Mouse (Mus musculus): ENCODE results near the gene Cfap65. TPM values are rescaled to one million over a fixed set of nuclear protein-coding genes. Genes with fewer than 3 reads are reported as not detected.
A peak's percentile ranks its signal among the peaks of the same experiment; 100 is the strongest.

Gene Cfap65
- polyA plus RNA-seq, 1 experiment from 2014 or later = not detected

DNA sequence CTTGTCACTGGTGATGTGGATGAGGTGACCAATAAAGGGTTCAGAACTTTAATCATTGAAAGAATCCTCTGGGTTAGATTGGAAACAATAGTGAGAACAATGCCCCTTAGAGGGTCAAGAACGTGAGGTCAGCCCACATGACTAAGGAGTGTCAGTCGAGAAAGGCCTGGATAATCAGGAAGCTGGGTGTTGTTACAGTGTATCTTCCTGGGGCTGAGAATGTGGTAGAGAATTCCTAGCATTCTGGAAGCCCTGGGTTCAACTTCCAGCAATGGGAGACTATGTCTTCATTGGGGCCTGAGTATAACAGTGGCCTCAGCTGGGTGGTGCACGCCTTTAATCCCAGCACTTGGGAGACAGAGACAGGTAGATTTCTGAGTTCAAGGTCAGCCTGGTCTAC, 58.2 kb downstream of the Cfap65 start:
- Histone ChIP-seq H3K36me3 (no peaks in the 10 kb centered on the region), H3K4me2 (no peak overlapping the region), H3K9ac (replicated peaks) (no peak overlapping the region), H3K27ac (no peak overlapping the region), H3K4me1 (replicated peaks) (peaks cover 5% of the 10 kb centered on the region), H3K27me3 (peaks cover 64% of the 10 kb centered on the region), H3K9me3 (no peaks in the 10 kb centered on the region), H3K4me3 (replicated peaks) (no peak overlapping the region)
- ATAC-seq (ENCODE audit: insufficient number of reproducible peaks, insufficient read depth, low FRiP score, low TSS enrichment, low read depth) = no peak
- 68% methylated on average over 3 of the region's 3 CpGs for WGBS

GRCm38 (mm10) chr1:74872218-74872617, 63.2 kb downstream of the Cfap65 start:
- no peak for ATAC-seq (ENCODE audit: insufficient number of reproducible peaks, insufficient read depth, low FRiP score, low TSS enrichment, low read depth)
- H3K36me3 ChIP-seq = no peaks in the 10 kb centered on the region
- 65% methylated on average over 2 of the region's 2 CpGs for WGBS
- H3K9me3 ChIP-seq = no peaks in the 10 kb centered on the region
- no peak overlapping the region for H3K4me2 ChIP-seq
- no peak overlapping the region for H3K9ac ChIP-seq (replicated peaks)
- H3K27ac ChIP-seq = no peak overlapping the region
- H3K4me1 ChIP-seq (replicated peaks) = no peaks in the 10 kb centered on the region
- peaks cover 48% of the 10 kb centered on the region for H3K27me3 ChIP-seq
- no peak overlapping the region for H3K4me3 ChIP-seq (replicated peaks)

DNA sequence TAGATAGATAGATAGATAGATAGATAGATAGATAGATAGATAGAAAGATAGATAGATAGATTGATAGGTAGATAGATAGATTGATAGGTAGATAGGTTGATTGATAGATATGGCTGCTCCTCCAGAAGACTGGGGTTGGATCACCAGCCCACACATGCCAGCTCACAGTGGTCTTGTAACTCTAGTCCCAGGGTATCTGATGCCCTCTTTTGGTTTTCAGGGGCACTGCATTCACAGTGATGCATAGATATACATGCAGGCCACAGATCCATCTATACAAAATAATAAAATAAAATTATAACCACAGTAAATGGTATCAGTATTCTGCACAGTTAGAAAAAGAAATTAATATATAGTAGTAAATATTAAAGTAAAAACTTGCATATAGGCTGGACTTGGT, 73.6 kb downstream of the Cfap65 start:
- Histone ChIP-seq H3K4me1 (replicated peaks) (peaks cover 10% of the 10 kb centered on the region), H3K36me3 (no peaks in the 10 kb centered on the region), H3K27ac (no peak overlapping the region), H3K27me3 (peaks cover 46% of the 10 kb centered on the region), H3K4me3 (replicated peaks) (no peak overlapping the region), H3K4me2 (no peak overlapping the region), H3K9me3 (no peaks in the 10 kb centered on the region), H3K9ac (replicated peaks) (no peak overlapping the region)
- ATAC-seq (ENCODE audit: insufficient number of reproducible peaks, insufficient read depth, low FRiP score, low TSS enrichment, low read depth) = no peak

- Histone ChIP-seq H3K4me2 (no peak overlapping the region), H3K4me3 (replicated peaks) (no peak overlapping the region), H3K4me1 (replicated peaks) (peaks cover 27% of the 10 kb centered on the region), H3K36me3 (no peaks in the 10 kb centered on the region), H3K27ac (no peak overlapping the region), H3K27me3 (peaks cover 69% of the 10 kb centered on the region), H3K9me3 (no peaks in the 10 kb centered on the region), H3K9ac (replicated peaks) (no peak overlapping the region)
- no peak for ATAC-seq (ENCODE audit: insufficient number of reproducible peaks, insufficient read depth, low FRiP score, low TSS enrichment, low read depth)
- 45% methylated on average over 6 of the region's 6 CpGs for WGBS
Observed at GRCm38 (mm10) chr1:74859223-74859984, 76.0 kb downstream of the Cfap65 start.

GRCm38 (mm10) chr1:74858805-74859204, 76.6 kb downstream of the Cfap65 start:
- Histone ChIP-seq H3K36me3 (no peaks in the 10 kb centered on the region), H3K9me3 (no peaks in the 10 kb centered on the region), H3K27ac (no peak overlapping the region), H3K4me3 (replicated peaks) (peak overlapping the region; percentile 26; the same call in 1 of the 2 replicates), H3K27me3 (peaks cover 75% of the 10 kb centered on the region), H3K4me1 (replicated peaks) (peaks cover 31% of the 10 kb centered on the region), H3K4me2 (peak overlapping the region; percentile 54), H3K9ac (replicated peaks) (no peak overlapping the region)
- WGBS = 10% methylated on average over 16 of the region's 16 CpGs
- no peak for ATAC-seq (ENCODE audit: insufficient number of reproducible peaks, insufficient read depth, low FRiP score, low TSS enrichment, low read depth)

GRCm38 (mm10) chr1:74858171-74858719, 77.2 kb downstream of the Cfap65 start:
- H3K9ac ChIP-seq (replicated peaks) = no peak overlapping the region
- no peaks in the 10 kb centered on the region for H3K36me3 ChIP-seq
- H3K9me3 ChIP-seq = no peaks in the 10 kb centered on the region
- no peak overlapping the region for H3K27ac ChIP-seq
- peaks cover 31% of the 10 kb centered on the region for H3K4me1 ChIP-seq (replicated peaks)
- peaks cover 81% of the 10 kb centered on the region for H3K27me3 ChIP-seq
- WGBS = under 1% methylated on average over 29 of the region's 29 CpGs
- no peak for ATAC-seq (ENCODE audit: insufficient number of reproducible peaks, insufficient read depth, low FRiP score, low TSS enrichment, low read depth)
- peak overlapping the region; percentile 26 for H3K4me3 ChIP-seq (replicated peaks)
- peak overlapping the region; percentile 54 for H3K4me2 ChIP-seq

- H3K36me3 ChIP-seq = no peaks in the 10 kb centered on the region
- peak overlapping the region; percentile 26 for H3K4me3 ChIP-seq (replicated peaks)
- H3K9me3 ChIP-seq = no peaks in the 10 kb centered on the region
- H3K4me2 ChIP-seq = peak overlapping the region; percentile 54
- 8% methylated on average over 4 of the region's 4 CpGs for WGBS
- peaks cover 86% of the 10 kb centered on the region for H3K27me3 ChIP-seq
- ATAC-seq (ENCODE audit: insufficient number of reproducible peaks, insufficient read depth, low FRiP score, low TSS enrichment, low read depth) = no peak
- no peak overlapping the region for H3K27ac ChIP-seq
- H3K4me1 ChIP-seq (replicated peaks) = peaks cover 31% of the 10 kb centered on the region
- no peak overlapping the region for H3K9ac ChIP-seq (replicated peaks)
Observed at GRCm38 (mm10) chr1:74857677-74858076, 77.7 kb downstream of the Cfap65 start.

DNA sequence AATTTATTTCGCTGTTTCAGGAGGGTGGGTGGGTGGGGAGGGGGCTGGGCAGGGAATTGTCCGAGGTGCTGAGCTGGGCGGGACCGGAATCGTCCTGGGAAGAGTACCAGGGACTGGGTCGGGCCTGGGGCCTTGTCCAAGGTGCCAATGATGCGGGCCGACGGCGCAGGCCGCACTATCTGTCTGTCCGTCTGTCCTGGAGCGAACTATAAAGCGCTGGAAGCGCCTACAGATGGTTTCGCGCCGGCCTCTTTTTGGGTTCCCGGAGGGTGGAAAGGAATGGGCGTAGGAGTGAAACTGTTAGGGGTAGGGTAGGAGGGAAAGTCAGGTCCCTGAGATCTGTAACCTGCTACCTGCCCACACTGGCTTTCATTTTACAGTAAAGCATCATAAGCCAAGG, 78.2 kb downstream of the Cfap65 start:
- WGBS = 1% methylated on average over 20 of the region's 20 CpGs
- H3K27me3 ChIP-seq = peaks cover 91% of the 10 kb centered on the region
- no peaks in the 10 kb centered on the region for H3K36me3 ChIP-seq
- no peak overlapping the region for H3K4me3 ChIP-seq (replicated peaks)
- no peaks in the 10 kb centered on the region for H3K9me3 ChIP-seq
- H3K4me2 ChIP-seq = no peak overlapping the region
- no peak overlapping the region for H3K27ac ChIP-seq
- ATAC-seq (ENCODE audit: insufficient number of reproducible peaks, insufficient read depth, low FRiP score, low TSS enrichment, low read depth) = no peak
- H3K9ac ChIP-seq (replicated peaks) = no peak overlapping the region
- peaks cover 31% of the 10 kb centered on the region for H3K4me1 ChIP-seq (replicated peaks)

DNA sequence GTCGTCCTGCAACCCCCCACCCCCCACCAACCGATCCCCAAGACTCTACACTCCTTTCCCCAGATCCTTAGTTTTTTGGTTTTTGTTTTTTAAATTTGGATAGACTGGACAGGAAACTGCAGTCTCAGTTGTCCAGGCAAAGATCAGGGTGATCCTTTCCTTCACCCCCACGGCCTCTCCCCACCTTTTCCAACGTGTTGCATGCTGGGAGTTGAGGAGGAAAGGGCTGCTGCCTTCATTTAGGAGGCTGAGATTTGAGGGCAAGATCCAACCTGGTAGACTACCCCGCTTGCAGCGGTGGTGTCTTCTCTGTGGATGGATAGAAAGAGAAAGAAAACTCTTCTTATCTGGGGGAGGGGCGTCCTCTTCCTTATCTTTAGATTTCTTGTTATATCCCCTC, 78.6 kb downstream of the Cfap65 start:
- no peaks in the 10 kb centered on the region for H3K9me3 ChIP-seq
- ATAC-seq (ENCODE audit: insufficient number of reproducible peaks, insufficient read depth, low FRiP score, low TSS enrichment, low read depth) = no peak
- H3K4me2 ChIP-seq = no peak overlapping the region
- H3K4me3 ChIP-seq (replicated peaks) = no peak overlapping the region
- no peaks in the 10 kb centered on the region for H3K36me3 ChIP-seq
- peaks cover 92% of the 10 kb centered on the region for H3K27me3 ChIP-seq
- 2% methylated on average over 7 of the region's 7 CpGs for WGBS
- peaks cover 31% of the 10 kb centered on the region for H3K4me1 ChIP-seq (replicated peaks)
- H3K9ac ChIP-seq (replicated peaks) = no peak overlapping the region
- H3K27ac ChIP-seq = no peak overlapping the region

GRCm38 (mm10) chr1:74856439-74856720, 79.0 kb downstream of the Cfap65 start:
- H3K9me3 ChIP-seq = no peaks in the 10 kb centered on the region
- 3% methylated on average over 11 of the region's 11 CpGs for WGBS
- no peak overlapping the region for H3K9ac ChIP-seq (replicated peaks)
- H3K27ac ChIP-seq = no peak overlapping the region
- H3K36me3 ChIP-seq = no peaks in the 10 kb centered on the region
- H3K27me3 ChIP-seq = peaks cover 95% of the 10 kb centered on the region
- peak overlapping the region; percentile 73 for H3K4me3 ChIP-seq (replicated peaks)
- H3K4me1 ChIP-seq (replicated peaks) = peaks cover 31% of the 10 kb centered on the region
- peak overlapping the region; percentile 98 for H3K4me2 ChIP-seq
- ATAC-seq (ENCODE audit: insufficient number of reproducible peaks, insufficient read depth, low FRiP score, low TSS enrichment, low read depth) = no peak

- H3K27me3 ChIP-seq = peaks cover 98% of the 10 kb centered on the region
- peak overlapping the region; percentile 98 for H3K4me2 ChIP-seq
- under 1% methylated on average over 74 of the region's 74 CpGs for WGBS
- no peak for ATAC-seq (ENCODE audit: insufficient number of reproducible peaks, insufficient read depth, low FRiP score, low TSS enrichment, low read depth)
- no peaks in the 10 kb centered on the region for H3K9me3 ChIP-seq
- no peaks in the 10 kb centered on the region for H3K36me3 ChIP-seq
- peak overlapping the region; percentile 73 for H3K4me3 ChIP-seq (replicated peaks)
- H3K27ac ChIP-seq = no peak overlapping the region
- H3K4me1 ChIP-seq (replicated peaks) = peaks cover 31% of the 10 kb centered on the region
- peak overlapping the region; percentile 62; the same call in 1 of the 2 replicates for H3K9ac ChIP-seq (replicated peaks)
Observed at GRCm38 (mm10) chr1:74855651-74856438, 79.6 kb downstream of the Cfap65 start.

All from limb, embryonic 12.5 days (tissue).